Mouse (Mus musculus) lung, embryonic 15.5 days (tissue): Measurements from ENCODE around the gene Isy1. TPM values are rescaled to one million over a fixed set of nuclear protein-coding genes. Genes with fewer than 3 reads are reported as not detected.

Experiments used
- ATAC-seq: fragments of 200-750 bp; cut with Nextera tagmentation; 2 replicates; pipeline ENCODE4 v1.8.0; 2017; ENCODE audit warnings: moderate number of reproducible peaks, borderline replicate concordance; ENCODE audit not compliant: low FRiP score, low TSS enrichment; ENCODE audit errors: extremely low read depth
- H3K27ac ChIP-seq: fragments of 300-500 bp; sonication (generic); 2 replicates; pipeline ENCODE4 v1.5.1; 2015; ENCODE audit warnings: moderate library complexity, mild to moderate bottlenecking, inconsistent platforms
- H3K27me3 ChIP-seq: fragments of 300-500 bp; sonication (generic); 2 replicates; pipeline ENCODE4 v1.6.1; 2015; ENCODE audit warnings: inconsistent platforms
- H3K36me3 ChIP-seq: fragments of 300-500 bp; sonication (generic); 2 replicates; pipeline ENCODE4 v1.6.1; 2015; ENCODE audit warnings: inconsistent platforms
- H3K4me1 ChIP-seq: fragments of 300-500 bp; sonication (generic); 2 replicates; pipeline ENCODE4 v1.6.1; 2015; ENCODE audit warnings: inconsistent platforms
- H3K4me2 ChIP-seq: fragments of 300-500 bp; sonication (generic); 2 replicates; pipeline ENCODE4 v1.6.1; 2015; ENCODE audit warnings: inconsistent platforms, mild to moderate bottlenecking, moderate library complexity
- H3K4me3 ChIP-seq: fragments of 300-500 bp; sonication (generic); 2 replicates; pipeline ENCODE4 v1.5.1; 2015; ENCODE audit warnings: mild to moderate bottlenecking, inconsistent platforms
- H3K9ac ChIP-seq: fragments of 300-500 bp; sonication (generic); 2 replicates; pipeline ENCODE4 v1.6.1; 2015; ENCODE audit warnings: inconsistent platforms
- H3K9me3 ChIP-seq: fragments of 300-500 bp; sonication (generic); 2 replicates; pipeline ENCODE4 v1.6.1; 2016; ENCODE audit warnings: inconsistent platforms
- WGBS: fragments of 180-500 bp; shearing (Covaris S2); methylation state at CpG from one replicate; pipeline ENCODE4 v1.1.7; 2015; 5-methylcytosine and 5-hydroxymethylcytosine counted together
- polyA plus RNA-seq: library from polyadenylated mRNA; unstranded; fragments of >200 nt; fragmentation: Nextera tagmentation; extraction: Ambion mirVana; gene quantifications from 2 replicates; pipeline ENCODE4 v1.2.1, GENCODE M21; 2015

Isy1 gene
- polyA plus RNA-seq, 1 experiment from 2014 or later: 45.9 TPM

DNA sequence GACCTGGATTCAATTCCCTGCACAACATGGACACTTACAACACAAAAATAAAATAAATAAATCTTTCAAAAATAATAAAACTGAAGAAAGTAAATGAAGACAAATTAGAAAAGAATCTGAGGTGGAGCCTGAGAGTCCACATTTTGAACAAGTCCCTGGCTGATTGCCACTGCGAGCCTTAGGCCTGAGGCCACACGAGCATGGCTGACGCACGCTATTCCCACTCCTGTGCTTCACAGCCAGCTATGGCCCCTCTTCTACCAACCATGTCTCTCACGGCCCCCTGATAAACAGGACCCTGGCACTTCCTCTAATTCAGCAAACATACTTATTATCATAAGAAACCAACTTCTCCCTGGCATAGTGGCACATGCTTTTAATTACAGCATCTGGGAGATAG, 52.0 kb downstream of the Isy1 start:
- no peak overlapping the region for H3K9ac ChIP-seq
- no peak for ATAC-seq
- no peak overlapping the region for H3K27ac ChIP-seq
- no peak overlapping the region for H3K4me2 ChIP-seq
- no peak overlapping the region for H3K4me3 ChIP-seq
- H3K4me1 ChIP-seq: peaks cover 12% of the 10 kb centered on the region
- 78% methylated on average over 5 of the region's 5 CpGs for WGBS
- no peaks in the 10 kb centered on the region for H3K9me3 ChIP-seq
- H3K36me3 ChIP-seq: no peaks in the 10 kb centered on the region
- H3K27me3 ChIP-seq: no peaks in the 10 kb centered on the region

DNA sequence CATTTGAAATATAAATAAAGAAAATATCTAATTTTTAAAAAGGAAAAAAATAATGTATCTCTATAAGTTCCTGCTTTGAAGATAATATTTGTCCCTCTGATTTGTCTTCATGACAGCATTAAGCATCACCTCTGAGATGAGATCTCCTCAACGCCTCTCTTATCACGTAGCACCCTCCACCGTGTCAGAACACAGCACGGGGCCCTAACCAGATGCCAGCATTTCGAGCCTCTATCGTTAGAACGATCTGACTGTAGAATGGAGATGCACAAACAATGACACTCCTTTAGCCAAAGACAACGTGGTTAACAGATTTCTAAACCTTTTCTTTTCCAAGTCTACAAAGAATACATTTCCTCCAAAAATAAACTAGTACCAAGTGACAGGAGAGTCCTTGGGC, 54.6 kb downstream of the Isy1 start:
- Histone ChIP-seq H3K36me3 (no peaks in the 10 kb centered on the region), H3K9ac (no peak overlapping the region), H3K4me3 (no peak overlapping the region), H3K4me2 (no peak overlapping the region), H3K27me3 (no peaks in the 10 kb centered on the region), H3K4me1 (peaks cover 3% of the 10 kb centered on the region), H3K9me3 (no peaks in the 10 kb centered on the region), H3K27ac (no peak overlapping the region)
- 41% methylated on average over 8 of the region's 8 CpGs for whole genome bisulfite sequencing
- no peak for ATAC-seq

DNA sequence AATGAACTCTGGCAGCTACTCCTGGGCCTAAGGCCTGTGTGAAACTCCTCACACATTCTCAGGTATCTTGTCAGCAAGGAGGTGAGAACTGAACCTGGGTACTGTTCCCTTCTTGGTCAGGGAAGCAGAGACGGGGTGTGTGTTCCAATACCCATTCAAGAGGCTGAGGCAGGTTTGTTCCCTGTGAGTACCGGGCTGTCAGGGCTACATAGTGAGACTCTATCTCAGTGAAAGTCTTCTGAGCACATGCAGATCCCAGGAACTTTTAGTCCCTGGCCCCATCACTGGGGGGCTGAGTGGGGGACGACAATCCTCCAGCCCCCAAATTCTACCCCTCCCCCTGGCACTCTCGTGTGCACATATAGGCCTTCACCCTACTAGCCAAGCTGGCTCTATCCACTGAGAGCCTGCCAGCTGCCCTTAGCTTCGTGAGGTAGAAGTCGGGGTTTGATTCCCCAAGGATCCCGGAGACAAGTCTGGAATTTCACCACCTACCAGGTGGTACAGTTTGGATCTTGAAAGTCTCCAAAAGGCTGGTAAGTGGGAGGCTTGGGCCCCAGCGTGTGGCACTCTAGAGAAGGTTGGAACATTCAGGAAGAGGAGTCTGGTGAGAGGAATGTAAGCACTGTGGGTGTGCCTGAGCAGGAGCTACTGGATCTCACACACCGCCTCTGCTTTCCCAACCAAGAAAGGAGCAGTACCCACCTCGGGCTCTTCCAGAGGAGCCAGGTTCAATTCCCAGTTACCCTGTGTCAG, 57.9 kb downstream of the Isy1 start:
- Histone ChIP-seq H3K9ac (no peak overlapping the region), H3K4me1 (peaks cover 10% of the 10 kb centered on the region; the same call in 1 of the 2 replicates), H3K36me3 (no peaks in the 10 kb centered on the region), H3K4me2 (no peak overlapping the region), H3K27me3 (no peaks in the 10 kb centered on the region), H3K9me3 (no peaks in the 10 kb centered on the region), H3K4me3 (no peak overlapping the region), H3K27ac (no peak overlapping the region)
- WGBS: 73% methylated on average over 10 of the region's 10 CpGs
- ATAC-seq: no peak

DNA sequence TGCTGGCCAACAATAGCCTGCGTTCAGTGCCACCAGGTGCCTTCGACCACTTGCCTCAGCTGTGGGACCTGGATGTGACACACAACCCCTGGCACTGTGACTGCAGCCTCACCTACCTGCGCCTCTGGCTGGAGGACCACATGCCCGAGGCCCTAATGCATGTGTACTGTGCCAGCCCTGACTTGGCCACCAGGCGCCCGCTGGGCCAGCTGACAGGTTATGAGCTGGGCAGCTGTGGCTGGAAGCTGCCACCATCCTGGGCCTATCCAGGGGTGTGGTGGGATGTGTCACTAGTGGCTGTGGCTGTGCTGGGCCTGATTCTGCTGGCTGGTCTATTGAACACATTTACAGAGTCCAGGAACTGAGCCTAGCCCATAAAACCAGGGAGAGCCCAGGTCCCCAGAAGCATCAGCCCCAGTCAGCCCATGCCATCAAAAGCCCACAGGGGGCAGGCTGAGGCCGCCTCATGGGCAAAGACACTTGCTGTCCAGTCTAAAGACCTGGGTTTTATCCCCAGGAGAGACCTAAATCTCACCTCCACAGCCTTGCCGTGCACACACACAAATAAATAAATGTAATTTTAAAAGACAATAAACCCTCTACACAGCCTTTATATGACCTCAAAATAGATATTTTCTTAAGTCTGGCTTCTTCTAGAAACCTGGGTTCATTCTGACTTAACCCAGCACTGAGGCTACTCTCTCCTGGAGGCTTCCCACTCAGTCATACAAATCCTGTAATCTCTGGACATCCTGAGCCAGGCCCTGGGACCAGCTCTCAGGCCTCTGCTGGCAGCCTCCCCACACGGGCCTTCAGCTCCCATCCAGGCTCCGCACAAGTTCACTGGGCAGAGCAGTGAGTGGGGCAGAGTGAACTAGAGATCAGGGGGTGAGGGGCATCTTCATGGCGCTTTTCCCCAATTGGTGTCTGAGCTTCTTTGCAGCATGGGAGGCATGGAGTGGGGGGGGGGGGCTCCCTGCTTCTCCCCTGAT, 59.1 kb downstream of the Isy1 start:
- Histone ChIP-seq H3K4me1 (peaks cover 10% of the 10 kb centered on the region; the same call in 1 of the 2 replicates), H3K27me3 (no peaks in the 10 kb centered on the region), H3K4me2 (no peak overlapping the region), H3K4me3 (no peak overlapping the region), H3K9ac (no peak overlapping the region), H3K27ac (no peak overlapping the region), H3K9me3 (no peaks in the 10 kb centered on the region), H3K36me3 (no peaks in the 10 kb centered on the region)
- WGBS: 82% methylated on average over 11 of the region's 11 CpGs
- ATAC-seq: no peak

DNA sequence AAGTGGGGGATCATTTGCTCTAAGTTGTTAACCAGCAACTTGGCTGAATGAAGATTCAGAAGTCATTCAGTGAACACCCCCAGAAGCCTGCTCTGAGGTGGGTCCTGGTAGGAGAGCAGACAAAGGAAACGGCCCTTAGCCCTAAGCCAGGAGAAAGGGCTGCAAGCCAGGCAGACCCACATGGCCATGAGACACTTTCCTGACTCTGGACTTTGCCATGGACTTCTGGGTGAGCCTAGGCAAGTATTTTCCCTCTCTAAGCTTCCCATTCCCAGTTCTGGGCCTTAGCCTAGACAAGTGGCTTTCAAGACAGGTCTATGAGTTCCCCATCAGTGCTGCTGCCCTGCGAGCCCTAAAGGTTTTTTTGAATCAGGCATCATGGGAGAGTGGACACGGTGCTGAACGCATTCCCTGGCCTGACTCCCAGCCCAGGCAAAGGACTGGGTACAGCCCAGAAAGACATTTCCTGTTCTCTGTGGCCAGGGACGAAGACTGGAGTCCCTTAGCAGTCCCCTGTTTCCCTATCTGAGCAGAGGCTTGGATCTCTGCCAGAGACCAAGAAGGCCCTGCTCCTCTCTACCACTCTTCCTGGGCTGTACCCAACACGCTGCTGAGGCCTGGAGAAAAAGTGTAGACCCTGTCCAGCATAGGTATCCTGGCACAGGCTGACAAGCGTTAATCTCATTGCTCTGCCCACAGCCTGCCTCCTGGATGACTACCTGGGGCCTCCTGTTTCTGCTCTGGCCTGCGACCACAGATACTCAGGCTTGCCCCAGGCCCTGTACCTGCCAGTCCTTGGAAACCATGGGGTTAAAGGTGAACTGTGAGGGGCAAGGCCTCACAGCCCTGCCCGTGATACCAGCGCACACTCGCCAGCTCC, 60.1 kb downstream of the Isy1 start:
- no peak overlapping the region for H3K27ac ChIP-seq
- H3K9ac ChIP-seq: no peak overlapping the region
- WGBS: 58% methylated on average over 11 of the region's 11 CpGs
- H3K4me2 ChIP-seq: no peak overlapping the region
- peaks cover 10% of the 10 kb centered on the region; the same call in 1 of the 2 replicates for H3K4me1 ChIP-seq
- no peak for ATAC-seq
- no peak overlapping the region for H3K4me3 ChIP-seq
- no peaks in the 10 kb centered on the region for H3K36me3 ChIP-seq
- H3K9me3 ChIP-seq: no peaks in the 10 kb centered on the region
- H3K27me3 ChIP-seq: no peaks in the 10 kb centered on the region

DNA sequence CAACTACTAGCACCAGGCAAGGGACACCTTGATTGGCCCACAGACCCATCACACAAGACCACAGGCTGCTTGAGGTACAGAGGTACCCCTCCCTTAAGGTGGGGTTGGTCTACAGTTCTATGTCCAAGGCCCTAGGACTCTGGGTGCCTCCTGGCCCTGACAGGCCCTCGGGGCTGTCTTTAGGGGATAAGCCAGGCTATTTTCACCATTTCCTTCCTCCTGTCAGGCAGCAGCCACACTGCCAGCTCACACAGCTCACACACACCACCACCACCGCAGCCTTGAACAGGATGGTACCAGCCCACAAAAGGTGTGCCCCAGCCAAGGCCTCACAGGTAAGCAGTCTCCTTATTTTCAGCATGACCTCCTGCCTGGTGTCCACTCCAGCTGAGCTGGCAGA, 60.8 kb downstream of the Isy1 start, which contains the start of gene Gp9:
TSS of gene Gp9 (plus strand) at position 231 of the 400 bp plus-strand sequence.
- Histone ChIP-seq H3K36me3 (no peaks in the 10 kb centered on the region), H3K9me3 (no peaks in the 10 kb centered on the region), H3K27ac (no peak within 1 kb of the TSS), H3K9ac (no peak within 1 kb of the TSS), H3K4me2 (no peak within 1 kb of the TSS), H3K4me1 (peaks cover 10% of the 10 kb centered on the region; the same call in 1 of the 2 replicates), H3K4me3 (no peak within 1 kb of the TSS), H3K27me3 (no peaks in the 10 kb centered on the region)
- no peak for ATAC-seq
- 53% methylated on average over 2 of the region's 2 CpGs for WGBS

DNA sequence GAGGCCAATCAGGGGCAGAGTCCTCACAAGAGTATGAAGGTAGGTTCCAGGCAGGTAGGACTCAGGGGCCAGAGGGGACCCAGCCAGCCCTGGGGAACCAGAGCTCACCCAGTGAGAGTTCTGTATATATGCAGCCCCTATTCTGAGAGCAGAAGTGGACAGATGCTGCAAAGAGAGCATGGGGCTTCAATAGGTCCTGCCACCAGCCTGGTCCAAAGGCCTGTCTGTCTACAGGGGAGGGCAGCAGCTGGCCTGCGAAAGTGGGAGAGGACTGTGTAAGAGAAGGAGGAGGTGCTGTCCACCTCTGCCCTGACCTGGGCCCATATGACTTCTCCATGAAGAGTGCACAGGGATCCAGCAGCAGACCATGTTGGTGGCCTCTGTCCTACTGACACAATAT, 61.9 kb downstream of the Isy1 start:
- H3K4me2 ChIP-seq: no peak overlapping the region
- 74% methylated on average over 1 of the region's 1 CpGs for WGBS
- no peaks in the 10 kb centered on the region for H3K27me3 ChIP-seq
- no peaks in the 10 kb centered on the region for H3K36me3 ChIP-seq
- no peak for ATAC-seq
- peaks cover 10% of the 10 kb centered on the region; the same call in 1 of the 2 replicates for H3K4me1 ChIP-seq
- H3K4me3 ChIP-seq: no peak overlapping the region
- H3K9me3 ChIP-seq: no peaks in the 10 kb centered on the region
- H3K9ac ChIP-seq: no peak overlapping the region
- H3K27ac ChIP-seq: no peak overlapping the region

DNA sequence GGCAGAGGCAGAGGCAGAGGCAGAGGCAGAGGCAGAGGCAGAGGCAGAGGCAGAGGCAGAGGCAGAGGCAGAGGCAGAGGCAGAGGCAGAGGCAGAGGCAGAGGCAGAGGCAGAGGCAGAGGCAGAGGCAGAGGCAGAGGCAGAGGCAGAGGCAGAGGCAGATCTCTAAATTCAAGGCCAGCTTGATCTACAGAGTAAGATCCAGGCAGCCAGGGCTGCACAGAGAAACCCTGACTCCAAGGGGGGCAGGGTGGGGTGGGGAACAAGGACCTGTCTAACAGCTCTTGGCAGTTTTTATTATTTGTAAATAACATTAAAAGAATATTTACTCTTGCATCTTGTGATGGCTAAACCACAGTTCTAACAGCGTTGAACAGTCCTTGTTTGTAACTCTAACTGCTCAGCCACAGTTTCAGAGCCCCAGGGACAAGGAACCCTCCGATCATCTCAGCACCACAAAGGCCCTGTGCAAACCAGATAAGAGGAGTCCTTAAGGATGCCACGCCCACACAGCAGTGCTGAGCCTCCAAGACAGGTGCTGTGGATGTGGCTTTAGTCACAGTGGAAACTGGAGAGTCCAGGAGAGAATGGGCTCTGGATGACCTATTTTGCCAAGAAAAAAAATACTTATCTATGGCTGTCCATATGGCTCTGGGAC, 62.9 kb downstream of the Isy1 start:
- 56% methylated on average over 3 of the region's 3 CpGs for WGBS
- H3K4me2 ChIP-seq: no peak overlapping the region
- no peak overlapping the region for H3K9ac ChIP-seq
- no peaks in the 10 kb centered on the region for H3K36me3 ChIP-seq
- no peaks in the 10 kb centered on the region for H3K27me3 ChIP-seq
- 0 out of 2 replicates have a peak, but pooled peaks have one; percentile 36 for ATAC-seq
- no peak overlapping the region for H3K4me3 ChIP-seq
- no peaks in the 10 kb centered on the region for H3K9me3 ChIP-seq
- peaks cover 10% of the 10 kb centered on the region; the same call in 1 of the 2 replicates for H3K4me1 ChIP-seq
- no peak overlapping the region for H3K27ac ChIP-seq

DNA sequence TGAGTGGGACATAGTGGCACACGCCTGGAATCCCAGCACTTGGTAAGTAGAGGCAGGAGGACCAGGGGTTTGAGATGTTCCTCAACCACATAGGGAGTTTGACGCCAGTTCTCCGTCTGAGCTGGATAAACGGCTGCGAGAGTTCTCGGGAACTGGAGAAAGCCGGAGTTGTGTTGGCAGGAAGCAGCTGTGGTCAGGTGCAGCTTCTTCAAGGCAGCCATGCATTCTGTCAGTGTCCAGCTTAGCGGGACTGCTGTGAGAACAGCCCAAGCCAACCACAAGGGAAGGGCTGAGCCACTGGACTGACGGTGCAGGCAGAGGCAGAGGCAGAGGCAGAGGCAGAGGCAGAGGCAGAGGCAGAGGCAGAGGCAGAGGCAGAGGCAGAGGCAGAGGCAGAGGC, 63.7 kb downstream of the Isy1 start:
- no peaks in the 10 kb centered on the region for H3K36me3 ChIP-seq
- no peak overlapping the region for H3K4me2 ChIP-seq
- ATAC-seq: no peak
- 76% methylated on average over 9 of the region's 9 CpGs for WGBS
- H3K9me3 ChIP-seq: no peaks in the 10 kb centered on the region
- H3K27me3 ChIP-seq: no peaks in the 10 kb centered on the region
- no peak overlapping the region for H3K9ac ChIP-seq
- H3K4me1 ChIP-seq: peaks cover 10% of the 10 kb centered on the region; the same call in 1 of the 2 replicates
- no peak overlapping the region for H3K27ac ChIP-seq
- no peak overlapping the region for H3K4me3 ChIP-seq

DNA sequence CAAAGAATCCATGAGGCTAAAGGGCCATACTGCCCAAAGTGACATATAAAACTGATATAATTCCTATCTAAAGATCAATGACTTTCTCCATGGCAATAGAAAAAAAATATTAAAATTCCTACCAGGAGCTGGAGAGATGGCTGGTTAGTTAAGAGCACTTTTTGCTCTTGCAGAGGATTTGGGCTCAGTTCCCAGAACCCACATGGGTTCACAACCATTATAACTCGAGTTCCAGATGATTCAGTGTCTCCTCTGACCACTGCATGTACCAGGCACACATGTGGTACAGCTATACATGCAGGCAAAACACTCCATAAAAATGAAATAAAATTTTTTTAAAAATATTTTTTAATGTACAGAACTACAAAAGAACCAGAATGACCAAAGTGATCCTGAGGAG, 64.1 kb downstream of the Isy1 start:
- Histone ChIP-seq H3K4me2 (no peak overlapping the region), H3K36me3 (no peaks in the 10 kb centered on the region), H3K4me1 (peaks cover 10% of the 10 kb centered on the region; the same call in 1 of the 2 replicates), H3K9ac (no peak overlapping the region), H3K27ac (no peak overlapping the region), H3K27me3 (no peaks in the 10 kb centered on the region), H3K9me3 (no peaks in the 10 kb centered on the region), H3K4me3 (no peak overlapping the region)
- no peak for ATAC-seq
- 13% methylated on average over 1 of the region's 1 CpGs for WGBS

DNA sequence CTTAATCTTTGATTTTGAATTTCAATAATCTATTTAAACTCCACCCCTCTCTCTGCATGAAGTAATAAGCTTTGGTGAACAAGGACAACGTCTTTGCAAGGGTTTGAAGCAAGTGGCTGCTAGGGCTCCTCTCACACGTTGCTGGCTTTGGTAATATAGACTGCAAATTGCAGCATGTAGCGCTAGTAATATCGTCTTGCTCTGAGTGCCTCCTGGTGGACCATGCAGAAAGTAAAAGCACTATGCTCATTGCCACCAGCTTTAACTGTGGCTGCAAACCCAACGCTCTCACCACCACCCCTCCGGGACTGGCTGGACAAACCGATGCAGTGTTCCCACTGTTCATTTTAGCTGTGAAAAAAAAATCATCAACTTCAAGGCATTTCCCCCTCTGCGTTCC, 68.0 kb downstream of the Isy1 start:
- Histone ChIP-seq H3K36me3 (no peaks in the 10 kb centered on the region), H3K9me3 (no peaks in the 10 kb centered on the region), H3K27me3 (no peaks in the 10 kb centered on the region), H3K4me3 (no peak overlapping the region), H3K4me2 (no peak overlapping the region), H3K27ac (no peak overlapping the region), H3K4me1 (no peaks in the 10 kb centered on the region), H3K9ac (no peak overlapping the region)
- WGBS: 53% methylated on average over 8 of the region's 8 CpGs
- no peak for ATAC-seq
